Mouse (Mus musculus) left cerebral cortex, adult 11 months (tissue): ENCODE results near the gene Retsat.
A peak's percentile ranks its signal among the peaks of the same experiment; 100 is the strongest.

ENCODE experiments used
- DNase-seq: peaks from one replicate; pipeline ENCODE4 v3.0.0; 2022; ENCODE audit warnings: low spot score

Gene Retsat

DNA sequence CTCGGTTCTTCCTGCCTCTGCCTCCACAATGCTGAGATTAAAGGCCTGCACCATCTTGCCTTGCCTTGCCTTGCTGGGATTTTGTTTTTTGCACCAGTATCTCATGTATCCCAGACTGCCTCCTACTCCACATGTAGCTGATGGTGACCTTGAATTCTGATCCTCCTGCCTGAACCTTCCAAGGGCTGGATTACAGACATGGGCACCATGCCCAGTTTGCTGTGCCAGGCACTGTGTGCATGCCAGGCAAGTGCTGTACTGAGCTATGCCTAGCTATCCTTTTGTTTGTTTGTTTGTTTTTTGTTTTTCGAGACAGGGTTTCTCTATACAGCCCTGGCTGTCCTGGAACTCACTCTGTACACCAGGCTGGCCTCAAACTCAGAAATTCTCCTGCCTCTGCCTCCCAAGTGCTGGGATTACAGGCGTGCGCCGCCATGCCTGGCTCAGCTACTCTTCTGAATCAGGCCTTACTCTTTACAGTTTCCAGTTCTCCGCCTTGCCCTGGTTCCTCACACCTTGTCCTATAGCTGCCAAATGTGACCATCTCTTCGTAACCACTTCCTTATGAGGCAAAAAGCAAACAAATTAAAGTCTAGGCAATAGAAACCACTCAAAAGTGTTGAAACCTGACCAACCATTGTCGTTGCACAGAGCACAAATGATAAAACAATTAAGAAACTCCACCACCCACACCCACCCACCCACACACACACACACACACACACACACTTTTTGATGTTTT, 25.6 kb downstream of the Retsat start:
- DNase-seq: no peak

DNA sequence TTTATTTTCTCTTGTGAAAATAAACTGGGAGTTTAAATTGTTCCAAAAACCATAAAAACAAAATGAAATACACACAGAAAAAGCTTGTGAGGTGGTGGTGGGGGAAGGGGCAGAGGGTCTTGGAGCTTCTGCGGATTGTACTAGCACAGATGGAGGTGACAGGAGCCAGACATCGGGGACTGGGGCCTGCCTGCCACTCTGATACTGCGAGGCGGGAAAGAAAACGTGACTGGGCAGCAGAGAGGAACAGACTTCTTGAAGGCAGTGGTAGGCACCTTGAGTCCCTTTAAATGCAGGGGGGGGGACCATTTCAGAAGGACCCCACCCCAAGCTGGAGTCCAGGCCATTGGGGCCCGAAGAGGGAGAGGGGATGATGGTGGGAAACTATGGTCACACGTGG, 28.1 kb downstream of the Retsat start:
- no peak for DNase-seq

DNA sequence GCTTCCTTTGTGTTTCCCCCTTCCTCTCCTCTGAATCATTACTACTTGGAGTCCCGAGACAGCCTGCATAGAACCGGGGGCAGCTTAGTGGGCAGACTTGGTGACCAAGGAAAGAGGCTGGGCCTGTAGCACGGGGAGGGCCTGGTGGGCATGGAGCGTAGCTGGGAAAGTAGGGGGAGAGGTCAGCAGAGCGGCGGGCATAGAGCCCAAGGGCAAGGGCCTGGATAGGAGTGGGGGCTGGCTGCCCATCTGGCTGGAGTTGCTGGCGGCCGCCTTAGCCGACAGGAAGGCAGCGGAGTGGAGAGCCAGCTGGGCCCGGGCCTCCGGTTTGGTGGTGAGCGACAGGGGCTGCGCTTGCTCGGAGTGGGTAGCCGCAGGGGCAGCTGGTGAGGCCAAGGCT, 29.0 kb downstream of the Retsat start:
- DNase-seq: no peak

DNA sequence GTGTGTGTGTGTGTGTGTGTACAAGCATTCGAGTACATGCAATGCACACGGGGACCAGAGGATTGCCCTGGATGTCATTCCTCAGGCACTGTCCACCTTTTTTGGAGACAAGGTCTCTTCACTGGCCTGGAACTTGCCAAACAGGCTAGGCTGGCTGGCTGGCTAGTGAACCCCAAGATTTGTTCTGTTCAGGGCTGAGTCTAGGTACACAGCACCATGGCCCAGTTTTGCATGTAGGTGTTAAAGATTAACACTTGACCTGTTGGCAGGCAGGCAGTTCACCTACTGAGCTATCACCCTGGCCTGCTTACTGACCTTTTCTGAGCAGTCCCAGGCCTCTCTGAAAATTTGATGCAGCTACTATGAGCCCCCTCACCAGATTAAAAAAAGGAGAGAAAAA, 32.1 kb downstream of the Retsat start:
- DNase-seq: no peak

DNA sequence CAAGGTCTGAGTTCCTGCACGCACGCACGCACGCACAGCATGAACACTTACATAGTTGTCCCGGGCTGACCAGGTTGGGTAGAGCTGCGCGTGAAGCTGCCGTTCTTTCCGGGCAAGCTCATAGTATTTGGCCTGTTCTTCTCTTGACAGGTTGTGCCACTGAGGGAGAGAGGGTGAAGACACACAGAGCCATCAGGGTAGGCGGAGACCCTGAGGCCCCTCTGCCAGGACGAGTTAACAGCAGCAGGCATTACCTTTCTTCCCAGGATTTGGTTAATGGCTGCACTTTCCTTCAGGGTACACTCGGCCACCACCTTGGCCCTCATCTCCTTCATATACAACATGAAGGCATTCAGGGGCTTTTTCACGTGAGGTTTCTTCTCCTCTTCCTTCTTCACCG, 32.7 kb downstream of the Retsat start:
- DNase-seq: no peak

DNA sequence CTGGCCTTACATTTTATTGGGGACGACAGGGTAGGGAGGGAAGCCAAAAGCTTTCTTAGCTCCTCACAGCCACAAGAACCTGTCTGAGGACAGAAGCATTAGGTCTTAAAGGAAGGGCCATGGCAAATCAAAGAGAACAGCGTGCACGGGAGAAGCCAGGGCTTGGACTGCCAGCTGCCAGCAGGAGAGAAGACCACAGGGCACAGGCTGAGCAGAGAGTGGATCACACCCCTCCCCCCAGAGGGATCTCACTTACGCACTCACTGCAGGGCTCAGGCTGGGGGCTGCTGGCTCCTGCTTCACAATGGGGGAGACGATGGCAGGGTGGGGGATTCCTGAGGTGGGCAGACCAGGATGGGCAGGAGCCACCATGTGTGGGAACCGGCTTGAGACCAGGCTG, 33.4 kb downstream of the Retsat start:
- DNase-seq: no peak

DNA sequence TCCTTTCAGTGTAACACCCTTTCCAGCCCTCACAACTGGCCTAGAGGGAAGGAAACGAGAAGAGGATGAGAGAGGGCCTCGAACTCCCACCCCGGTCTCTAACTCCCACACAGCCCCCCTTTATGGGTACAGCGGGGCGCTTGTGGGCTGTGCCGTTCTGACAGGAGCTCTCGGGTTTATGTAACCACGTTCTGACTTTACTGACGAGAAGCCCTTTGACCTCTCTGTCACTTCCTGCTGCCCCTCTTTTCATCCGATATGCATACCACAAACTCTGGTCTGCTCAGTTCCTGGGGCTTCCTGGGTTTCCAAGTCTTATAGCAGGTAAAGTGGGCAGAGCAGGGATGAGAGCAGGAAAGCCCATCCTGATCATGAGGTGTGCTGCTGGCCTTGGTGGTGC, 36.0 kb downstream of the Retsat start:
- no peak for DNase-seq

DNA sequence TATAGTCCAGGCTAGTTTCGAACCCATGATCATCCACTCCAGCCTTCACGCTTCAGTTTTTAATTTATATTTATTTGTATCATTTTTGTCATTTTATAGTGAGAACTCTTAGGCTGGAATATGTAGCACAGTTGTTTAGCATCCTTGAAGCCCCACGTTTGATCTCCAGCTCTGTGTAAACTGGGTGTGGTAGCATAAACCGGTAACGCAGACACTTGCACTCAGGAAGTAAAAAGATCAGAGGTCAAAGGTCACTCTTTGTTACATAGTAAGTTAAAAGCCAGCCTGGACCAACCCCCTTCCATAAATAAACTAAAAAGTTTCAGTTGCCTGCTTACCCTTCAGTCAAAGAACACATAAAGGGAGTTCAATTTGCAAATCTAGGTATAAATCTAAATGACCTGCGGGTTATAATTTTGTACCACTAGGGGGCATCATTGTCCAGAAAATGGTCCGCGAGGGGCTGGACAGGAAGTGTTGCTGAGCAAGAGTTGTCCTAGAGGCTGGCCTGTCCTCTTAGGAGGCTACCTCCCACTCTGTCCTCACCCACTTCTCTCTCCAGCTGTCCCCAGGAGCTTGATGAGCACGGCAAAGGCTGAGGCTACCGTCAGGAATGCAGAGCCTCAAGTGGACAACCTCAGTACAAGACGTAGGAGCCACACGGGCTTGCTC, 37.6 kb downstream of the Retsat start:
- no peak for DNase-seq

DNA sequence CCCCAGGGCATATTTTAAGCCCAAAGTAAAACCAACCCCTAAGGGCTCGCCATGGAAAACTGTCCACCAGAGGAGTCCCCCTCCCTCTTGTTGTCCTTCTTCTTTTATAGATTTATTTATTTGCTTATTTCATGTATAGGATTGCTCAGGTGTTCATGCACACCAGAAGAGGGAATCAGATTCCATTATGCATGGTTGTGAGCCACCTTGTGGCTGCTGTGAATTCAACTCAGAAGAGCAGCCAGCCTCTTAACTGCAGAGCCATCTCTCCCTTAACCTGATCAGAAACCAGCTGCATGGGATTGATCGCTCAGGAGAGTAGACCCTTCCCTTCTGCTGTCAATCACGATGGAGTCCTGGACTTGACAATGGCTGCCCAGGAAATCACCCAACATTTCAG, 38.7 kb downstream of the Retsat start:
- no peak for DNase-seq

DNA sequence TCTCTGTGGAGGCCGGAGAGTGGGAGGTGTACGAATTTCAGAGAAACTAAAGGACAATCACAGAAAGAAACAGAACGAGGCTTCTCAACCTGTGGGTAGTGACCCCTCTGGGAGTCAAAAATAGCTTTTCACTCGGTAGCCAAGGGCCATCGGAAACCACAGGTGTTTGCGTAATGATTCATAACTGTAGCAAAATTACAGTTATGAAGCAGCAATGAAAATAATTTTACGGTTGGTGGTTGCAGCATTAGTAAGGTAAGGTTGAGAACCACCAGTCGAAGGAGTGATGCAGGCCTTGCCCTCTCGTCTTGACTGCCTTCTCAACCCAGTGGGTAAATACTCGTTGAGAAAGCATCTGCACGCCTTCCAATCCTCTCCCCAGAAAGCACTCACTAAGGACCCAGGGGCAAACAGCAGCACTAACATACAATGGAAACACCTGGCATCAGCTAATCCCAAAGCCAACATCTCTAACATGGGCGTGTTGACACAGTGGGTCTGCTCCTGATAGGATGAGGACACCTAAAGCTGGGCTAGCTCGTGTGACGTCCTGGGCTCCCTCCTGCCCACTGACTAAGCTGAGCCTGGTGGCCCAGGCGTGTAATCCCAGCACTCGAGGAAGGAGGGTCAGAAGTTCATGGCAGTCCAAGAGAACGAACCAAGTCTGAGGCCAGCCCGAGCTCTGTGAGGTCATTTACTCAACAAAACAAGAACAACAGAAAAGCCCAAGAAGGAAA, 43.1 kb downstream of the Retsat start:
- no peak for DNase-seq

DNA sequence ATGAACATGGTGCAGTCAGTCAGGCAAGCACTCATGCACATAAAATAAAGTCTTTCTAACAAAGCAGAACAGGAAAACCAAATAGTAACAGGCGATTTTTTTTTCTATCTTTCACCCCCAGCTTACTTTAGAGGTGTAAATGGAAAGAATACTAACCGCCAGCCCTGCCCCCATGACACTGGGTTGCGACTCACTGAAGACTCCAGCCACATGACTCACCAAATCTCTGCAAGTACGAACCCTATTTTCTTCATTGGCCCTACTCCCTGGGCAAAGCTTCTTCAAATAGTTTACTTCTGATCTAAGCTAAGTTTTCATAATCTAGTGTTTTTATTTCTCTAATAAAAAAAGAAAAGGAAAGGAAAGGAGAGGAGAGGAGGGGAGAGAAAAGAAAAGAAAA, 46.3 kb downstream of the Retsat start:
- DNase-seq: no peak

DNA sequence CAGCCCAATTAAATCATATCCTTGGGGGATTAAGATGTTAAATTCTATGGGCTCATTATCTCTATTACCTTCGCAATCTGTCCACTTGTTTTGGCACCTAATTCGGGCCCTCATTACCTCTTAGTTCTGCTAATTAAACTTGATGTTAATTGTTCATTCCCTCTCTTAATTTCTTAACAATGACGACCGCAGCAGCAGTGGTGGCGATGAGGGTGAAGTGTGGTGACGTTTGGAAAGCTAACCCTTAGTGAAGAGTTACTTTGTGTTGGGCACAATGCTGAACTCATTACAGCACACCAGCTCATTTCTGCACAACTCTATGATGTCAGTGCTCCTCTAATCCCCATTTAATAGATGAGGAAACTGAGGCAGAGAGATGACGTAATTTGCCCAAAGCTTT, 47.1 kb downstream of the Retsat start:
- DNase-seq: no peak

DNA sequence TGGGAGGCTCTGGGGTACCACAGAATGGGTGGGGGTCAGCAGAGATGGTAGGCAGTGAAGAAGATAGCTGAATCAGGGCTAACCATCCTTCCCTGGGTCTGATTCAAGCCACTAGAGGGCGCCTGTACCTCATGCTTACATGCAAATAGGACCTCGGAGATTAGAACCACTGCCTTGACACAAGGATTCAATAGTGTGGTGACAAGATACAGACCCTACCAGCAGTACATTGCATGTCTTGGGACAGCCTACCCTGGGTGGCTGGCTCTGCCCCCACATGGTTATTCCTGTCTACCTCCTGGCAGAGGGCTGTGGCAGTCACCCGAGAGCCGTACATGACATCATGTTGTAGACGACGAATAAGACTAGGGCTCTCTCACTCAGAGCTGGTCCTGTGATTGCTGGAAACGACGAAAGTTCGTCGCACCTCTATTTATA, 49.1 kb downstream of the Retsat start:
- peak; percentile 68 for DNase-seq

DNA sequence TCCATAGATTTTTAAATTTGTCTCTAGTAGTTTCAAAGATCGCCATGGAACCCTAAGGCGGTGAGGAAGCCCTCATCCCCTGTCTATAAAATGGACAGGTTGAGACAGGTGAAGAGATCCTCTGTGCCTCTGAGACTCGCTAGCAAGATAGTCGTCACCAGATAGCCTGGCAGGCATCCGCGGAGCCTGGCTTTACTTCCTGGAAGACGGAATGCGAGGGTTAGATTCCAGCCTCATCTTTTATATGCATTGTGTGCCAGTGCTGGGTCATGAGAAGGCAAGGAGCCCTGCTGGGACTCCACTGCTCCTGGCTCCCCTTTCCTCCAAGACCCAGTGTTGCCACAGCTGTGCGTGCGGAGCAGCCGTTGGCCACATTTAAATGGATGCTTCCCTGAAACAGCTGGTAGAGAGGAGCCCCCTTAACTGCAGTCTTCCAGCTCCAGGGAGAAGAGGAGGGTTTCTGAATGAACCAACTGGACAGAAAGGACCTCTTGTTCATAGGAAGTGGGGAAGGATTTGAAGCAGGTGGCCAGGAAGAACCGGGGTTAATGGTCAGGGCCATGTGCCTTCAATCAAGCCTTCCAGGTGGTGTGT, 49.8 kb downstream of the Retsat start:
- DNase-seq: no peak

DNA sequence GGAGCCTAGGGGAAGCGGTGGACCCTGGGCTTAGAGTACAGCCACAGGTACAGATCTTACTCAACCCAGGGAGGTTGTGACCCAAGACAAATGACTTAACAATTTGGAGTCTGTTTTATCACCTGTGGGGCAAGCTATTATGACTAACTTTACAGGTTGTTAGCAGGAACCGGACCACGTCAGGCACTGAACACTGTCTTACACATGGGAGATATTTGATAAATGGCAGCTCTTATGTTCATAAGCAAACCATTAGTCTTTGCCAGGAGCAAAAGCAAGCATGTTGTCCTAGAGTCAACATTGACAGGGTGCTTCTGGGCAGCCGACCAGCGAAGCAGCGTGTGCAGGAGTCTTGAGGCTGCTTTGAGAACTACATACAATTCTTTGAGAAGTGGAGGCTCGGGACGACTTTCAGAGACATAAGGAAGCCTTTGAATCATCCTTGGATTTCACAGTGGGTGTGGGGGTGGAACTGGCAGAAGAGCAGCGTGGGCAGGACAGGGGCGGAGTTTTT, 52.1 kb downstream of the Retsat start:
- peak; percentile 35 for DNase-seq

DNA sequence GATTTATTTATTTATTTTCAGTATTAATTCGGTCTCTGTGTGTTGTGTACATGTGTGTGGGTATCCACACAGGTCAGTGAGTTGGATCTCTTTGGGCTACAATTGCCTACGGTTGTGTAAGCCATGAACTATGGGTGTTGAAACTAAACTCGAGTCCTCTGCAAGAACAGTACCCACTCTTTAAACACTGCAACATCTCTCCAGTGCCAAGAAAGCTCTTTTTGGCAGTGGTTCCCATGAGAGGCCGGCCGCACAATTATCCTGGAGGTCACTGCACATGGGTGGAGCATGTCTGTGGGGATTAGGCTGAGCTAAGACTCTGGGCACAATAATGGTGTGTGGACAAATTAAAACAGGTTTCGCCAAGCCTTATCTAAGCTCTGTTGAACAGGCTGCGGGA, 55.1 kb downstream of the Retsat start:
- DNase-seq: no peak

DNA sequence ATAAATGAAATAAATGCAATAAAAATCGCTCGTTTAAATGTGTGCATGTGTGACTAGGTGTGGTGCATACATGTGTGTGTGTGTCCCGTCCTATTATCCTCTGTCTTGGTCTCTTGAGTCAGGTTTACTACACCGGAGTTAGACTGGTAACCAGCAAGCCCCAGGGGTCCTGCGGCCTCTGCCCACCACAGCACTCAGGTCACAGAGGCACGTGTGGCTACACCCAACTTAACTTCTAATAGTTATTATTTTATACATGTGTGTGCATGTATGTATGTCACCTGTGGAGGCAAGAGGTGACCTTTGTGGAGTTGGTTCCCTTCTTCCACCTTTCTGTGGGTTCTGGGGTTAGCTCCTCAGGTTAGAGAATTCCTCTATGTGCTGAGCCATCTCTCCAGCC, 56.1 kb downstream of the Retsat start:
- no peak for DNase-seq

DNA sequence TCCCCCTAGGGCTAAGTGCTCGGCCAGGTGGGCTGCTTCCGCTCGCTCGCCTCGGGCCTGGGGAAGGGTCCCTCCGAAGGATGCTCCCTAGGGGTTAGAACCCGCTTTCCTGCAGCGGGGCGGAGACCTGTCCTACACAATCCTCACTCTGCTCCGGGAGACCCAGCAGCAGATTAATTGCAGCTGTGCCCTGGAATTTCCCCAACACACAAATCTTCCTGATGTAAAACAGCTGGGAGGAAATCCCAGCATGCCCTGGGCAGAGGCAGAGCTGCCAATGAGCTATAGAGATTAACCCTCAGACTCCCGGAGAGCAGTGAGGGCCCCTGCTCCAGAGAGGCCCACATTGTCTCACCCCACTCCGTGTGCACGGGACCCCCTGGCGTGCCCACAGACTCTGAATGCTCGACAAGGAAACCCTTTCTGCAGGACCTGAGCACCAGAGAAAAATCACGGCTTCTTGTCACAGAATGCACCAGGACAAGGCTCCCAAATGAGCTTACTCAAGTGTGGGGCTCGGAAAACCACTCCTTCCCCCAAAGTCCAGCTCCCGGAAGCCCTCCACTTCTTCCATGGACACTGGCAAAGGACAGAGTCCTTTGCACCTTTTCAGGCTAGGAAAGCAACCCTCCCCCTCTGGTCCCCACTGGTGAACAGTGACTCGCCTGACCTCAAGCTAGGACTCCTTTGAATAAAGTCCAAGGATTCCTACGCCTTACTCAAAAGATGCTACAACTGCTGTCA, 57.2 kb downstream of the Retsat start:
- DNase-seq: no peak

DNA sequence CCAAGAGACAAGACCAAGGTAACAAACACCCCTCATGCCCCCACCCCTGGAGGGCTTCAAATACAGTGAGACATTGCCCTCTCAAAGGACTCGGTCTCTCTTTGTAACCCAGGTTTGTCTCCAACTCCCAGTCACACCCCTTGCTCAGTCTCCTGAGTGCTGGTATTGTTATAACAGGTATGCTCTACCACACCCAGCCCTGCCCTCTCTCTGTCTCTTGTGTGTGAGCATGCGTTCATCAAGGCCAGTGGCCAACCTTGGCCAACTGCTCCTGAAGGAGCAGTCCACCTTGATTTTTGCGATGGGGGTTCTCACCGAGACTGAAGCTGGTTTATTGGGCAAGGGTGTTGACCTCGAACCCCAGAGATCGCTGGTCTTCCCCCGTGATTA, 57.8 kb downstream of the Retsat start:
- DNase-seq: no peak

DNA sequence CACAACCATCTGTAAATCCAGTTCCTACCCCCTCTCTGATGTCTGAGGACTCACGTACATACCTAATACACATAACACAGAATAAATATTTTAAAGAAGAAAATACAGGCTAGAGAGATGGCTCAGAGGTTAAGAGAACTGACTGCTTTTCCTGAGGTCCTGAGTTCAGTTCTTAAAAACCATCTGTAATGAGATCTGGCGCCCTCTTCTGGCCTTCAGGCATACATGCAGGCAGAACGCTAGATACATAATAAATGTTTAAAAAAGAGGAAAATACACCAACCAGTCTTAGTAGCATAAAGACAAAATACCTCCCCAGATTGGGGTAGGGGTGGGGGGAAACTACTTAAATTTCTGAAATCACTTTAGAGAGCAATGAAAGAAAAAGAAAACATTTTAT, 59.7 kb downstream of the Retsat start:
- no peak for DNase-seq
